ENCODE assay signal across 12 mouse cellular contexts in genomic region chr4:139833036-139833634, GRCm38 (mm10). TPM values are rescaled to one million over a fixed set of nuclear protein-coding genes. Genes with fewer than 3 reads are reported as not detected.
DNase-seq lines count a peak whose midpoint lies in the region; ATAC-seq lines count a peak whose summit lies in the region.
"Had no signal": no experiment of that assay in that cellular context is flagged by ENCODE, and none has a peak within 500 bp of the region (broad histone marks: within the 10 kb centered on the region; RNA-seq: fewer than 3 reads in every experiment).

Gene Pax7, minus strand, starts transcription at chr4:139833528.

- peak within 1 kb of the TSS; percentile 33 for H3K4me3 ChIP-seq in heart, embryonic 12.5 days
- H3K4me3 ChIP-seq in embryonic facial prominence, embryonic 15.5 days (replicated peaks): peak within 1 kb of the TSS; percentile 46
- H3K4me3 ChIP-seq in midbrain, embryonic 11.5 days (ENCODE audit: low read depth, low read length): peak within 1 kb of the TSS; percentile 62

- no peaks in the 10 kb centered on the region for H3K9me3 ChIP-seq in heart, embryonic 12.5 days (replicated peaks)
- no peaks in the 10 kb centered on the region for H3K9me3 ChIP-seq in embryonic facial prominence, embryonic 15.5 days (replicated peaks)
- no peaks in the 10 kb centered on the region for H3K9me3 ChIP-seq in midbrain, embryonic 11.5 days (ENCODE audit: control insufficient read depth, low read length)

- H3K36me3 ChIP-seq in heart, embryonic 12.5 days: no peaks in the 10 kb centered on the region
- H3K36me3 ChIP-seq in embryonic facial prominence, embryonic 15.5 days: no peaks in the 10 kb centered on the region
- H3K36me3 ChIP-seq in midbrain, embryonic 11.5 days (ENCODE audit: control insufficient read depth, insufficient read depth, low read length): no peaks in the 10 kb centered on the region
- H3K36me3 ChIP-seq: G1E had no signal

- ATAC-seq in heart, embryonic 12.5 days (ENCODE audit: insufficient number of reproducible peaks, low FRiP score): no peak
- 0 out of 2 replicates have a peak, but pooled peaks have one; percentile 66 for ATAC-seq in embryonic facial prominence, embryonic 15.5 days (ENCODE audit: insufficient number of reproducible peaks, low FRiP score, low TSS enrichment, low read depth)
- peak; percentile 68 for ATAC-seq in midbrain, embryonic 11.5 days (ENCODE audit: low FRiP score)
- ATAC-seq in cerebellum, adult (ENCODE audit: insufficient number of reproducible peaks, low FRiP score, low TSS enrichment): no peak

- under 1% methylated on average over 35 of the region's 41 CpGs for WGBS in heart, embryonic 12.5 days
- under 1% methylated on average over 40 of the region's 41 CpGs for WGBS in embryonic facial prominence, embryonic 15.5 days
- WGBS in midbrain, embryonic 11.5 days: under 1% methylated on average over 34 of the region's 41 CpGs

- H3K4me1 ChIP-seq in heart, embryonic 12.5 days (replicated peaks): peaks cover 10% of the 10 kb centered on the region
- peaks cover 34% of the 10 kb centered on the region for H3K4me1 ChIP-seq in embryonic facial prominence, embryonic 15.5 days
- H3K4me1 ChIP-seq in midbrain, embryonic 11.5 days (ENCODE audit: control insufficient read depth, insufficient read depth, low read length): peaks cover 75% of the 10 kb centered on the region

- peak within 1 kb of the TSS; percentile 52 for H3K4me2 ChIP-seq in heart, embryonic 12.5 days
- H3K4me2 ChIP-seq in embryonic facial prominence, embryonic 15.5 days (replicated peaks): peak within 1 kb of the TSS; percentile 47
- H3K4me2 ChIP-seq in midbrain, embryonic 11.5 days: peak within 1 kb of the TSS; percentile 57

- peaks cover 99% of the 10 kb centered on the region for H3K27me3 ChIP-seq in heart, embryonic 12.5 days (replicated peaks)
- peaks cover 99% of the 10 kb centered on the region for H3K27me3 ChIP-seq in embryonic facial prominence, embryonic 15.5 days
- H3K27me3 ChIP-seq in midbrain, embryonic 11.5 days (ENCODE audit: control insufficient read depth, insufficient read depth, low read length): peaks cover 60% of the 10 kb centered on the region

- peak within 1 kb of the TSS; percentile 31; the same call in 1 of the 2 replicates for H3K9ac ChIP-seq in heart, embryonic 12.5 days
- peak within 1 kb of the TSS; percentile 29 for H3K9ac ChIP-seq in embryonic facial prominence, embryonic 15.5 days
- H3K9ac ChIP-seq in midbrain, embryonic 11.5 days (ENCODE audit: low read length): peak within 1 kb of the TSS; percentile 72

- no peak within 1 kb of the TSS for H3K27ac ChIP-seq in heart, embryonic 12.5 days (ENCODE audit: poor library complexity, severe bottlenecking)
- peak within 1 kb of the TSS; percentile 69 for H3K27ac ChIP-seq in embryonic facial prominence, embryonic 15.5 days (replicated peaks)
- H3K27ac ChIP-seq in midbrain, embryonic 11.5 days (ENCODE audit: low read depth, low read length): peak within 1 kb of the TSS; percentile 90

- no peak for DNase-seq in heart, postnatal 14 days
- DNase-seq in ES-CJ7 (ENCODE audit: low read depth, low spot score): peak; percentile 89
- peak; percentile 98 for DNase-seq in midbrain, embryonic 11.5 days (ENCODE audit: low spot score, missing footprints)
- DNase-seq in thymus, postnatal 10 days (ENCODE audit: low spot score in 2 of 2): no peak
- DNase-seq in urinary bladder, postnatal 4 days (ENCODE audit: low spot score in 2 of 2): no peak
- DNase-seq: cerebellum, adult 18-20 months; kidney, postnatal 25 days had no signal

- intact Hi-C loops in heart, postnatal 14 days (cut with DNase I): no loop called here

RNA-seq across cellular contexts. Expression of gene Pax7, which starts in this region (rescaled TPM):
- polyA plus RNA-seq in heart, embryonic 12.5 days (2016; fragmentation: Nextera tagmentation; extraction: Ambion mirVana): 0.04 and 0.06 TPM in 2 replicates
- total RNA-seq in heart, postnatal 14 days (2021): not detected
- polyA plus RNA-seq in embryonic facial prominence, embryonic 15.5 days (2015; fragmentation: Nextera tagmentation; extraction: Ambion mirVana): 1.7 and 2.6 TPM in 2 replicates
- polyA plus RNA-seq in midbrain, embryonic 11.5 days (2014; fragmentation: Nextera tagmentation; extraction: Ambion mirVana): 3.1 and 3.4 TPM in 2 replicates
- polyA plus RNA-seq: G1E; small intestine, adult 2 months had no signal

Comparison
In these comparisons a context has a peak if more than half of its experiments do, and no peak if none do; other contexts are left out.
1. ATAC-seq: peak in embryonic facial prominence, embryonic 15.5 days (single experiment) and midbrain, embryonic 11.5 days (single experiment); none in heart, embryonic 12.5 days (single experiment) and cerebellum, adult (single experiment).
2. DNase-seq: peak in ES-CJ7 (single experiment) and midbrain, embryonic 11.5 days (single experiment); none in heart, postnatal 14 days (0 of 2), thymus, postnatal 10 days (0 of 2) and urinary bladder, postnatal 4 days (0 of 2).
3. Peak in every context shown above with its lines, with median percentiles within 50 percentile points of each other: H3K4me2 ChIP-seq, H3K4me3 ChIP-seq and H3K9ac ChIP-seq.